Mouse (Mus musculus): ENCODE measurements at regions not wholly inside any gene's neighbourhood (a gene's known extent, or its start where the extent isn't known, plus 50 kb on each side); places are given as distances from the start of the nearest gene placed in this dataset.

GRCm38 (mm10) chr13:35316772-35317171 lies 289.9 kb upstream of the Eci2 start:
- TF ChIP-seq CTCF (IDR thresholded peaks at IDR 0.05; ENCODE audit: low read depth, low read length) = no peak
- TF ChIP-seq POLR2A (IDR thresholded peaks at IDR 0.05; ENCODE audit: extremely low read depth, insufficient read depth, low read length) = no peak
